Mouse (Mus musculus): ENCODE measurements around the gene Rftn1. TPM values are rescaled to one million over a fixed set of nuclear protein-coding genes. Genes with fewer than 3 reads are reported as not detected.

The Rftn1 gene
- total and polyA plus RNA-seq, 2 experiments from 2014 or later, result 36.5 to 54.8 TPM

DNA sequence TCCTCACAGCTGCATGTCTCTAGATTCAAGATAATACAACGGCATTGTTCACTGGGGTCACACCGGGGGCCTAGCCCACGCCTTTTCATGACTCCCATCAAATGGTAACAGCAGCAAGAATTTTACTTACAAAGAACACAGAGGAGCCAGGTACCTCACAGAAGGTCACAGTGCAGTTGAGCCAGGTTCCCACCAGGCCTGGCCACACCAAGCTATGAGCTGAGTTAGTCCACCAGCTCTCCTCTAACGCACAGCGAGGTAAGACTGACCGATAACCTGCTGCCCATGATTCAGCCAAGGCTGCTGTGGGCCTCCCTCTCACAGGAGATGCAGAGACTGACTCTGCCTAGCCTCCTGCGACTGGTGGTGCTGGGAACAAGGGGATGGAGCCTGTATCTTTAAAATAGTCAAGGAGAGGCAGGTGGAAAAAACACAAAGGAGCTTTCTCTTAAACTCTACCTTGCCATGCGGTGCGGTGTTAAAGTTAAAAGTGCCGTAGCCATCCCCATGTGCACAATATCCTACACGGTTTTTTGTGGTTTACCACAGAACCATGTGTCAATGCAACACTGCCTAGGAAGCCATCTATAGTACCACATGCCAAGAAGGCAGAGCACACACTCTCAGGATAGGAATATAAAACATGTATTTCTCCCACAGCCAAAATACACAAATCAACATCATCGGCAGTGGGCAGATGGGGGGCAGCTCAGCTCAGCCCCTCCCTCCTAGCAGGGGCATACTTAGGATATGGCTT is 42.5 kb downstream of the Rftn1 start:
- no peak for ATAC-seq (ENCODE audit: insufficient read depth, low read depth)
- TF ChIP-seq CTCF (IDR thresholded peaks at IDR 0.05; ENCODE audit: low read depth), result no peak
- no peak for TF ChIP-seq EP300 (IDR thresholded peaks at IDR 0.05; ENCODE audit: low read depth)
- Histone ChIP-seq H3K9ac (replicated peaks; ENCODE audit: low read depth, low read length) (no peak overlapping the region), H3K27me3 (ENCODE audit: control insufficient read depth, insufficient read depth, low read length) (no peaks in the 10 kb centered on the region), H3K9me3 (replicated peaks; ENCODE audit: control insufficient read depth, low read length) (no peaks in the 10 kb centered on the region), H3K4me1 (ENCODE audit: control insufficient read depth, insufficient read depth) (no peaks in the 10 kb centered on the region), H3K27ac (ENCODE audit: low read depth) (no peak overlapping the region), H3K4me2 (ENCODE audit: low read depth, low read length) (no peak overlapping the region), H3K4me3 (ENCODE audit: low read depth, low read length) (no peak overlapping the region), H3K36me3 (replicated peaks; ENCODE audit: control insufficient read depth, insufficient read depth, low read length) (peaks cover 39% of the 10 kb centered on the region)
- WGBS, result 92% methylated on average over 12 of the region's 12 CpGs
- no peak for DNase-seq (ENCODE audit: low spot score)

DNA sequence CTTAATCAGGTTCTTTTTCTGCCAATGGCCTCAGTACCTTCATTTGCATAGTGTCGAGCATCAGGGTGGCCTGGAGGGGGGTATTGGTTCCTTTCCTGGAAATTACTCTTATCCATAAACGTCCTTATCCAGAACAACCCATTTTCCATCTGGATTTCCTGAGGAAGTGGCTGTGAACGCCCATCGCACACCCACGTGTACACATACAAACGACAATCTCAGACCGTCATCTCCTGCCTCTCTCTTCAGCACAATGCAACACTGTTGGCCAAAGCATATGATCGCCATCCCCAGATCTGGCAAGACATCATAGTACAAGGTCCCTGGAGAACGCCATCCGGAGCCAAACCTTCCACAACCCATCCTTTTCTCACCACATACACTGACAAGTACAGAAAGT is 47.1 kb downstream of the Rftn1 start:
- H3K4me2 ChIP-seq (ENCODE audit: low read depth, low read length), result no peak overlapping the region
- TF ChIP-seq CTCF (IDR thresholded peaks at IDR 0.05; ENCODE audit: low read depth) (no peak), EP300 (IDR thresholded peaks at IDR 0.05; ENCODE audit: low read depth) (no peak)
- H3K36me3 ChIP-seq (replicated peaks; ENCODE audit: control insufficient read depth, insufficient read depth, low read length), result peaks cover 32% of the 10 kb centered on the region
- H3K9ac ChIP-seq (replicated peaks; ENCODE audit: low read depth, low read length), result no peak overlapping the region
- H3K9me3 ChIP-seq (replicated peaks; ENCODE audit: control insufficient read depth, low read length), result no peaks in the 10 kb centered on the region
- WGBS, result 69% methylated on average over 10 of the region's 10 CpGs
- no peaks in the 10 kb centered on the region for H3K4me1 ChIP-seq (ENCODE audit: control insufficient read depth, insufficient read depth)
- no peaks in the 10 kb centered on the region for H3K27me3 ChIP-seq (ENCODE audit: control insufficient read depth, insufficient read depth, low read length)
- peak; percentile 50 for DNase-seq (ENCODE audit: low spot score)
- ATAC-seq (ENCODE audit: insufficient read depth, low read depth), result peak; percentile 72
- peak overlapping the region; percentile 81 for H3K27ac ChIP-seq (ENCODE audit: low read depth)
- H3K4me3 ChIP-seq (ENCODE audit: low read depth, low read length), result no peak overlapping the region

DNA sequence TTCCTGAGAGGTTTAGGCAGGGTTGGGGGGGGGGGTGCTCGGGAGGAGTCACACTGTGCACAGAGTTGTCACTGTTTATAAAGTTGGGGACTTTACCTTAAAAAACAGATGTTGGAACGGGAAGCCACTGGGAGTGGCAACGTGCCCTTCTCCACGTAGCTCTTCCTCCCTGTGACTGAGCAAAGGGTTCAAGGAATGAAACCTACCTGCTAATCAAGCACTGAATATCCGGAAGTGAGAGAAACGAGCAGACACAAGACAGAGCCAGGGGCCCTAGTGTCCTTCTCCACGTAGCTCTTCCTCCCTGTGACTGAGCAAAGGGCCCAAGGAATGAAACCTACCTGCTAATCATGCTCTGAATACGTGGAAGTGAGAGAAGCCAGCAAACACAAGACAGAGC is 47.9 kb downstream of the Rftn1 start:
- Histone ChIP-seq H3K4me3 (ENCODE audit: low read depth, low read length) (no peak overlapping the region), H3K27ac (ENCODE audit: low read depth) (peak overlapping the region; percentile 81), H3K9me3 (replicated peaks; ENCODE audit: control insufficient read depth, low read length) (no peaks in the 10 kb centered on the region), H3K36me3 (replicated peaks; ENCODE audit: control insufficient read depth, insufficient read depth, low read length) (peaks cover 32% of the 10 kb centered on the region), H3K4me1 (ENCODE audit: control insufficient read depth, insufficient read depth) (no peaks in the 10 kb centered on the region), H3K27me3 (ENCODE audit: control insufficient read depth, insufficient read depth, low read length) (no peaks in the 10 kb centered on the region), H3K9ac (replicated peaks; ENCODE audit: low read depth, low read length) (no peak overlapping the region), H3K4me2 (ENCODE audit: low read depth, low read length) (no peak overlapping the region)
- ATAC-seq (ENCODE audit: insufficient read depth, low read depth) (0 out of 2 replicates have a peak, but pooled peaks have one; percentile 19), DNase-seq (ENCODE audit: low spot score) (no peak)
- TF ChIP-seq CTCF (IDR thresholded peaks at IDR 0.05; ENCODE audit: low read depth) (no peak), EP300 (IDR thresholded peaks at IDR 0.05; ENCODE audit: low read depth) (no peak)
- WGBS, result 65% methylated on average over 8 of the region's 8 CpGs

DNA sequence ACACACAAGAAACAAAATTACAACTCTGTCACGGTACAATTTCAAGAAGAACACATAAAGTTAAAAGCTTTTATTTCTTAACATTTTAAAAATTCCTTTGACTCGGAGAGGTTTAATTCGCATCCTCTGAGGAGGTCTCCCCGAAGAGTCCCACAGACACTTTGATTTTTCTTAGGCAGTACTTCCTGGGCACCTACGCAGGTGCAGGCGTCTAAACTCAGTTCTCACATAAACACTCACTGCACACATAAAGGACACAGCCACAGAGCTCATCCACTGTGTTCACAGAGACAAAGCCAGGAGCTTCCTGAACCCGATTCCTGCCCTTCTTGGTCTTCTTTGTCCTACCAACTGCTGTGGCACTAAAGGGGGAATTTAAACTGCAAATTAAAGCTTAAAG is 48.3 kb downstream of the Rftn1 start:
- Histone ChIP-seq H3K4me2 (ENCODE audit: low read depth, low read length) (no peak overlapping the region), H3K27me3 (ENCODE audit: control insufficient read depth, insufficient read depth, low read length) (no peaks in the 10 kb centered on the region), H3K4me3 (ENCODE audit: low read depth, low read length) (no peak overlapping the region), H3K9me3 (replicated peaks; ENCODE audit: control insufficient read depth, low read length) (no peaks in the 10 kb centered on the region), H3K36me3 (replicated peaks; ENCODE audit: control insufficient read depth, insufficient read depth, low read length) (peaks cover 32% of the 10 kb centered on the region), H3K9ac (replicated peaks; ENCODE audit: low read depth, low read length) (no peak overlapping the region), H3K4me1 (ENCODE audit: control insufficient read depth, insufficient read depth) (no peaks in the 10 kb centered on the region), H3K27ac (ENCODE audit: low read depth) (peak overlapping the region; percentile 81)
- WGBS, result 86% methylated on average over 7 of the region's 7 CpGs
- no peak for ATAC-seq (ENCODE audit: insufficient read depth, low read depth)
- DNase-seq (ENCODE audit: low spot score), result no peak
- TF ChIP-seq EP300 (IDR thresholded peaks at IDR 0.05; ENCODE audit: low read depth), result no peak
- no peak for TF ChIP-seq CTCF (IDR thresholded peaks at IDR 0.05; ENCODE audit: low read depth)

DNA sequence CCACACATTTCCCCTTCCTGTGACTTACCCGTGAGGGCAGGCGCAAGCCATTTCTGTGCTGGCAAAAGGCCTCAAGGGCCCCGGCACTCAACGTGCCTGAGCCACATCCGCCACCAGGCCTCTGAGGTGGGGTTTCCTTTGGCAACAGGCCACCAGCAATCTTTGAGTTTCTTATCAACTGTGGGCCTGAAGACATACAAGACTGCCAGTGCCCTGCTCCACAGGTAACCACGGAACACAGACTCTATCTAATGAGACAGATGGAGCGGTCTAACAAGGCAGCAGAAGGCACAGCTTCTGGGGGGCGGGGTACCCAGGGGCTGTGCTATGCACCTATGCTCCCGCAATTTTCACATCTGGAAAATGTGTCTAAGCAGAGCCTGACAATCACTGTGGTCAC is 54.4 kb downstream of the Rftn1 start:
- H3K36me3 ChIP-seq (replicated peaks; ENCODE audit: control insufficient read depth, insufficient read depth, low read length), result no peaks in the 10 kb centered on the region
- no peak overlapping the region for H3K4me3 ChIP-seq (ENCODE audit: low read depth, low read length)
- peaks cover 16% of the 10 kb centered on the region for H3K4me1 ChIP-seq (ENCODE audit: control insufficient read depth, insufficient read depth)
- TF ChIP-seq EP300 (IDR thresholded peaks at IDR 0.05; ENCODE audit: low read depth) (no peak), CTCF (IDR thresholded peaks at IDR 0.05; ENCODE audit: low read depth) (no peak)
- no peak overlapping the region for H3K4me2 ChIP-seq (ENCODE audit: low read depth, low read length)
- no peak overlapping the region for H3K9ac ChIP-seq (replicated peaks; ENCODE audit: low read depth, low read length)
- DNase-seq (ENCODE audit: low spot score) (peak; percentile 27), ATAC-seq (ENCODE audit: insufficient read depth, low read depth) (peak; percentile 33; the same call in 1 of the 2 replicates)
- H3K27ac ChIP-seq (ENCODE audit: low read depth), result peak overlapping the region; percentile 27
- H3K27me3 ChIP-seq (ENCODE audit: control insufficient read depth, insufficient read depth, low read length), result no peaks in the 10 kb centered on the region
- no peaks in the 10 kb centered on the region for H3K9me3 ChIP-seq (replicated peaks; ENCODE audit: control insufficient read depth, low read length)
- 32% methylated on average over 9 of the region's 9 CpGs for WGBS

DNA sequence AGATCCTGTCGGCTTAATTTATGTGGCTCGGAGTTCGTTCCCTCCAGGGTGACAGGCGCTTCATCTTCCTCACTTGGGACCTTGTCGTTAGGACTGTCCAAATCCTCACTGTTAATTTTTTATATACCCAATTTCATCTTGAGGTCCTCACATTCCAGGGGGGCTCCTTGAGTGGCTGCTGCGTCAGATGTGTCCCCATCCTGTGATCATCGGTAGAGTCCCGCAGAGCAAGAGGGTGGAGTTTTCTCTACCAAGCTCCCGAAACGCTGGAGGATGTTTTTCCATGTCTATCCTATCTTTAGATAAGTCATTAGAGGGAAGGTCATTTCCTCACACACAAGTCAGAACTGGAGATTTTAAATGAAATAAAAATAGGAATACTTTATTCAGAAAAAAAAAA is 55.0 kb downstream of the Rftn1 start:
- no peak for ATAC-seq (ENCODE audit: insufficient read depth, low read depth)

More for the DNA sequence above, 55.0 kb downstream of the Rftn1 start:
- Histone ChIP-seq H3K27me3 (ENCODE audit: control insufficient read depth, insufficient read depth, low read length) (no peaks in the 10 kb centered on the region), H3K36me3 (replicated peaks; ENCODE audit: control insufficient read depth, insufficient read depth, low read length) (no peaks in the 10 kb centered on the region), H3K4me1 (ENCODE audit: control insufficient read depth, insufficient read depth) (peaks cover 16% of the 10 kb centered on the region), H3K9me3 (replicated peaks; ENCODE audit: control insufficient read depth, low read length) (no peaks in the 10 kb centered on the region), H3K4me2 (ENCODE audit: low read depth, low read length) (no peak overlapping the region), H3K27ac (ENCODE audit: low read depth) (peak overlapping the region; percentile 27; the same call in 1 of the 2 replicates), H3K4me3 (ENCODE audit: low read depth, low read length) (no peak overlapping the region), H3K9ac (replicated peaks; ENCODE audit: low read depth, low read length) (no peak overlapping the region)
- WGBS, result 52% methylated on average over 10 of the region's 10 CpGs
- TF ChIP-seq EP300 (IDR thresholded peaks at IDR 0.05; ENCODE audit: low read depth) (no peak), CTCF (IDR thresholded peaks at IDR 0.05; ENCODE audit: low read depth) (no peak)
- no peak for DNase-seq (ENCODE audit: low spot score)

Data from heart, postnatal 0 days (tissue).